Mouse (Mus musculus): ENCODE results near the gene Gucd1. TPM values are rescaled to one million over a fixed set of nuclear protein-coding genes. Genes with fewer than 3 reads are reported as not detected.

Gene Gucd1
- polyA plus RNA-seq, 1 experiment, result 80.5 TPM

DNA sequence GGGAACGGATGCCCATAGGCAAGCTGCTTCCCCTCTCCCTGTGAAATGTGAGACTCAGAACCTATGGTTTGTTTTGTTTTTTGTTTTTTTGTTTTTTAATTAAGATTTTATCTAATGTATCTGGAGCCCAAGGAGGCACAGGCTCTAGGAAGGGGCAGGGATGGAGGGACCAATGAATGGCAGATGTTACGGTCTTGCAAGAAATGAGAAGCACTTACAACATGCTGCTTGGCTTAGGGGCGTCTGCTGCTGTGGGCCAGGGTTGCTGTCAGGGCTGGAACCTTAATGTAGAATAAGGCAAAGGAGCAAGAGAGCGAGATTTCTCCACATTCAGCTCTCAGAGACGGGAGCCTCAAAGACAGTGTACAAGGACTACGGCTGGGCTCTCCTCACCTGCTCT, 37.8 kb upstream of the Gucd1 start:
- no peak overlapping the region for H3K4me3 ChIP-seq (ENCODE audit: control insufficient read depth, insufficient read depth, low read length)
- H3K27me3 ChIP-seq (ENCODE audit: control insufficient read depth, insufficient read depth, low read length), result peaks cover 13% of the 10 kb centered on the region
- WGBS, result 96% methylated on average over 6 of the region's 6 CpGs
- TF ChIP-seq CTCF (IDR thresholded peaks at IDR 0.05; ENCODE audit: borderline replicate concordance, control insufficient read depth, extremely low read depth, insufficient read depth, low read length, poor library complexity), result no peak
- TF ChIP-seq POLR2A (IDR thresholded peaks at IDR 0.05; ENCODE audit: control insufficient read depth, extremely low read depth, insufficient read depth, low read length, poor library complexity), result no peak
- no peak for DNase-seq
- no peaks in the 10 kb centered on the region for H3K36me3 ChIP-seq (ENCODE audit: control insufficient read depth, insufficient read depth, low read length)
- H3K27ac ChIP-seq (ENCODE audit: control insufficient read depth, insufficient read depth, low read length), result no peak overlapping the region
- peaks cover 13% of the 10 kb centered on the region for H3K4me1 ChIP-seq (replicated peaks; ENCODE audit: control insufficient read depth, insufficient read depth, low read length)

DNA sequence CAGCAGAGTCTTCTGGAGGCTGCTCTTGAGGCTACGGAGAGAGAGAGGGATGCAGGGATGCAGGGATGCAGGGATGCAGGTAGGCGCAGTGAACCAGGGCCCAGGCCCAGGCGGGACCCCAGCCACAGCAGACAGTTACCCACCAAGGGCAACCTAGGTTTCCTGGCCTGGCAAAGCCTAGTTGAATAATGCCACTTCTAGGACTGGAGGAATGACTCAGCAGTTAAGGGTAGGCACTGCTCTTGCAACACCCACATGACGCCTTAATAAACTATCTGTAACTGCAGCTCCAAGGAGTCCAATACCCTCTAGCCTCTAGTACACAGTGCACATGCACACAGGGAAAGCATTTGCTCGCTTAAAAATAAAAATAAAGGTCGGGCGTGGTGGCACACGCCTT, 36.3 kb upstream of the Gucd1 start:
- H3K4me1 ChIP-seq (replicated peaks; ENCODE audit: control insufficient read depth, insufficient read depth, low read length), result 0 out of 2 replicates have a peak, but pooled peaks cover under 1% of the 10 kb centered on the region
- TF ChIP-seq POLR2A (IDR thresholded peaks at IDR 0.05; ENCODE audit: control insufficient read depth, extremely low read depth, insufficient read depth, low read length, poor library complexity) (no peak), CTCF (IDR thresholded peaks at IDR 0.05; ENCODE audit: borderline replicate concordance, control insufficient read depth, extremely low read depth, insufficient read depth, low read length, poor library complexity) (no peak)
- H3K36me3 ChIP-seq (ENCODE audit: control insufficient read depth, insufficient read depth, low read length), result no peaks in the 10 kb centered on the region
- DNase-seq, result no peak
- H3K4me3 ChIP-seq (ENCODE audit: control insufficient read depth, insufficient read depth, low read length), result no peak overlapping the region
- peaks cover under 1% of the 10 kb centered on the region; the same call in 1 of the 2 replicates for H3K27me3 ChIP-seq (ENCODE audit: control insufficient read depth, insufficient read depth, low read length)
- no peak overlapping the region for H3K27ac ChIP-seq (ENCODE audit: control insufficient read depth, insufficient read depth, low read length)
- WGBS, result 81% methylated on average over 8 of the region's 8 CpGs

GRCm38 (mm10) chr10:75552701-75553450, 35.1 kb upstream of the Gucd1 start:
- no peak for TF ChIP-seq CTCF (IDR thresholded peaks at IDR 0.05; ENCODE audit: borderline replicate concordance, control insufficient read depth, extremely low read depth, insufficient read depth, low read length, poor library complexity)
- TF ChIP-seq POLR2A (IDR thresholded peaks at IDR 0.05; ENCODE audit: control insufficient read depth, extremely low read depth, insufficient read depth, low read length, poor library complexity), result no peak
- Histone ChIP-seq H3K27ac (ENCODE audit: control insufficient read depth, insufficient read depth, low read length) (no peak overlapping the region), H3K36me3 (ENCODE audit: control insufficient read depth, insufficient read depth, low read length) (no peaks in the 10 kb centered on the region), H3K27me3 (ENCODE audit: control insufficient read depth, insufficient read depth, low read length) (no peaks in the 10 kb centered on the region), H3K4me1 (replicated peaks; ENCODE audit: control insufficient read depth, insufficient read depth, low read length) (no peaks in the 10 kb centered on the region), H3K4me3 (ENCODE audit: control insufficient read depth, insufficient read depth, low read length) (no peak overlapping the region)
- no peak for DNase-seq
- 93% methylated on average over 13 of the region's 13 CpGs for WGBS

GRCm38 (mm10) chr10:75552106-75552505, 34.3 kb upstream of the Gucd1 start:
- DNase-seq, result no peak
- H3K4me1 ChIP-seq (replicated peaks; ENCODE audit: control insufficient read depth, insufficient read depth, low read length), result no peaks in the 10 kb centered on the region

GRCm38 (mm10) chr10:75551175-75551574, 33.4 kb upstream of the Gucd1 start:
- Histone ChIP-seq H3K36me3 (ENCODE audit: control insufficient read depth, insufficient read depth, low read length) (no peaks in the 10 kb centered on the region), H3K27ac (ENCODE audit: control insufficient read depth, insufficient read depth, low read length) (no peak overlapping the region), H3K4me1 (replicated peaks; ENCODE audit: control insufficient read depth, insufficient read depth, low read length) (no peaks in the 10 kb centered on the region), H3K4me3 (ENCODE audit: control insufficient read depth, insufficient read depth, low read length) (no peak overlapping the region), H3K27me3 (ENCODE audit: control insufficient read depth, insufficient read depth, low read length) (no peaks in the 10 kb centered on the region)
- WGBS, result 37% methylated on average over 12 of the region's 12 CpGs
- DNase-seq, result no peak
- TF ChIP-seq POLR2A (IDR thresholded peaks at IDR 0.05; ENCODE audit: control insufficient read depth, extremely low read depth, insufficient read depth, low read length, poor library complexity) (no peak), CTCF (IDR thresholded peaks at IDR 0.05; ENCODE audit: borderline replicate concordance, control insufficient read depth, extremely low read depth, insufficient read depth, low read length, poor library complexity) (no peak)

More at GRCm38 (mm10) chr10:75552106-75552505, 34.3 kb upstream of the Gucd1 start:
- no peak overlapping the region for H3K27ac ChIP-seq (ENCODE audit: control insufficient read depth, insufficient read depth, low read length)
- 100% methylated on average over 2 of the region's 2 CpGs for WGBS
- TF ChIP-seq CTCF (IDR thresholded peaks at IDR 0.05; ENCODE audit: borderline replicate concordance, control insufficient read depth, extremely low read depth, insufficient read depth, low read length, poor library complexity) (no peak), POLR2A (IDR thresholded peaks at IDR 0.05; ENCODE audit: control insufficient read depth, extremely low read depth, insufficient read depth, low read length, poor library complexity) (no peak)
- H3K36me3 ChIP-seq (ENCODE audit: control insufficient read depth, insufficient read depth, low read length), result no peaks in the 10 kb centered on the region
- no peaks in the 10 kb centered on the region for H3K27me3 ChIP-seq (ENCODE audit: control insufficient read depth, insufficient read depth, low read length)
- no peak overlapping the region for H3K4me3 ChIP-seq (ENCODE audit: control insufficient read depth, insufficient read depth, low read length)

GRCm38 (mm10) chr10:75549886-75550285, 32.1 kb upstream of the Gucd1 start:
- DNase-seq, result no peak
- H3K4me1 ChIP-seq (replicated peaks; ENCODE audit: control insufficient read depth, insufficient read depth, low read length), result no peaks in the 10 kb centered on the region
- TF ChIP-seq POLR2A (IDR thresholded peaks at IDR 0.05; ENCODE audit: control insufficient read depth, extremely low read depth, insufficient read depth, low read length, poor library complexity) (no peak), CTCF (IDR thresholded peaks at IDR 0.05; ENCODE audit: borderline replicate concordance, control insufficient read depth, extremely low read depth, insufficient read depth, low read length, poor library complexity) (no peak)
- 88% methylated on average over 7 of the region's 7 CpGs for WGBS
- no peaks in the 10 kb centered on the region for H3K36me3 ChIP-seq (ENCODE audit: control insufficient read depth, insufficient read depth, low read length)
- H3K27me3 ChIP-seq (ENCODE audit: control insufficient read depth, insufficient read depth, low read length), result no peaks in the 10 kb centered on the region
- H3K4me3 ChIP-seq (ENCODE audit: control insufficient read depth, insufficient read depth, low read length), result no peak overlapping the region
- H3K27ac ChIP-seq (ENCODE audit: control insufficient read depth, insufficient read depth, low read length), result no peak overlapping the region
